In the genomic region with DNA sequence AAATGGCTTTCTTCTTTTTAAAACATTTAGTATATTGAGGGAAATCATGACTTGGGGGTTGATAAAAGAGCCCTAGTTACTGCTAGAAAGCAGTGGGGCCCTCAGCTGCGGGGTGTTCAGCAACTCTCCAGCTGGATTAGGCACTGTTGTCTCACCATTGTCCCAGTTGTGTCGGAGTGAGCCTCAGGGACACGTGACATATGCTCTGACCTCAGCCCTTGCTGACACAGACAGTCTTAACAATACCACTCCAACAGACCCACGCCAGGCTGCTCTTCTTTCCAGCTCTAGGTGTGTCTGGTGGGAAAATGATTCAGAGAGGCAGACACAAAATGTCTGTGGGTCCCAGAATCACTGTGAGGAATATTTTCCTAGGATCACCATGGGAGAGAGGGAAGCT, we compare ENCODE assay signal across 11 mouse cellular contexts.
DNase-seq lines count a peak whose midpoint lies in the region; ATAC-seq and TF ChIP-seq lines count a peak whose summit lies in the region.
"Had no signal": no experiment of that assay in that cellular context is flagged by ENCODE, and none has a peak within 500 bp of the region (broad histone marks: within the 10 kb centered on the region; RNA-seq: fewer than 3 reads in every experiment).

No protein-coding gene starts in this region.

- H3K27ac ChIP-seq in kidney, embryonic 15.5 days: 0 out of 2 replicates have a peak overlapping the region, but pooled peaks have one; percentile 45
- no peak overlapping the region for H3K27ac ChIP-seq in kidney, adult 2 months (ENCODE audit: insufficient read depth, low read depth, low read length)
- H3K27ac ChIP-seq in midbrain, embryonic 12.5 days (replicated peaks): no peak overlapping the region
- H3K27ac ChIP-seq in midbrain, embryonic 16.5 days (ENCODE audit: low read length): no peak overlapping the region
- H3K27ac ChIP-seq: hindbrain, postnatal 0 days had no signal

- no peak overlapping the region for H3K4me3 ChIP-seq in kidney, embryonic 15.5 days (replicated peaks)
- no peak overlapping the region for H3K4me3 ChIP-seq in kidney, adult 2 months (ENCODE audit: insufficient read depth, low read depth, low read length)
- no peak overlapping the region for H3K4me3 ChIP-seq in midbrain, embryonic 12.5 days
- H3K4me3 ChIP-seq in midbrain, embryonic 16.5 days (ENCODE audit: low read depth, low read length): no peak overlapping the region

- DNase-seq in CD4-positive, CD25-positive, alpha-beta regulatory T cell, adult 2 months (ENCODE audit: low read depth, low spot score): peak; percentile 13
- no peak for DNase-seq in kidney, adult 2 months
- peak; percentile 66 for DNase-seq in retina, postnatal 1 day
- DNase-seq: adrenal gland, postnatal 25 days; left cerebral cortex, postnatal 4 days had no signal

- H3K36me3 ChIP-seq in kidney, embryonic 15.5 days: no peaks in the 10 kb centered on the region
- H3K36me3 ChIP-seq in kidney, adult 2 months (ENCODE audit: control insufficient read depth, insufficient read depth, low read length): no peaks in the 10 kb centered on the region
- H3K36me3 ChIP-seq in midbrain, embryonic 12.5 days: no peaks in the 10 kb centered on the region
- no peaks in the 10 kb centered on the region for H3K36me3 ChIP-seq in midbrain, embryonic 16.5 days (ENCODE audit: control insufficient read depth, insufficient read depth, low read length)

- WGBS in kidney, embryonic 15.5 days: 61% methylated on average over 4 of the region's 4 CpGs
- 55% methylated on average over 4 of the region's 4 CpGs for WGBS in kidney, adult 2 months
- 16% methylated on average over 4 of the region's 4 CpGs for WGBS in midbrain, embryonic 12.5 days
- 17% methylated on average over 4 of the region's 4 CpGs for WGBS in midbrain, embryonic 16.5 days

- H3K4me1 ChIP-seq in kidney, embryonic 15.5 days: 0 out of 2 replicates have a peak, but pooled peaks cover 10% of the 10 kb centered on the region
- H3K4me1 ChIP-seq in kidney, adult 2 months (ENCODE audit: control insufficient read depth, insufficient read depth, low read length): no peaks in the 10 kb centered on the region
- H3K4me1 ChIP-seq in midbrain, embryonic 12.5 days: peaks cover 6% of the 10 kb centered on the region; the same call in 1 of the 2 replicates
- no peaks in the 10 kb centered on the region for H3K4me1 ChIP-seq in midbrain, embryonic 16.5 days (ENCODE audit: control insufficient read depth, insufficient read depth, low read length)

- no peak for TF ChIP-seq CTCF in kidney, adult 2 months (conservative IDR thresholded peaks at IDR 0.05; ENCODE audit: insufficient read depth, insufficient read length, low read depth, low read length)

- H3K27me3 ChIP-seq in kidney, embryonic 15.5 days: no peaks in the 10 kb centered on the region
- no peaks in the 10 kb centered on the region for H3K27me3 ChIP-seq in kidney, adult 2 months (replicated peaks; ENCODE audit: control insufficient read depth, insufficient read depth, low read length)
- H3K27me3 ChIP-seq in midbrain, embryonic 12.5 days: no peaks in the 10 kb centered on the region
- no peaks in the 10 kb centered on the region for H3K27me3 ChIP-seq in midbrain, embryonic 16.5 days (ENCODE audit: control insufficient read depth, insufficient read depth, low read depth, low read length)

- no peak for ATAC-seq in CD4-positive, CD25-positive, alpha-beta regulatory T cell, adult 4 months
- no peak for ATAC-seq in kidney, embryonic 15.5 days (replicated peaks; ENCODE audit: low FRiP score)
- peak; percentile 34; the same call in 1 of the 2 replicates for ATAC-seq in midbrain, embryonic 12.5 days (ENCODE audit: low FRiP score, low read depth)
- no peak for ATAC-seq in midbrain, embryonic 16.5 days
- ATAC-seq in inflammation-experienced regulatory T-cells, adult 6 months: no peak
- ATAC-seq: hindbrain, postnatal 0 days had no signal

- TF ChIP-seq POLR2A in kidney, adult 2 months (IDR thresholded peaks at IDR 0.05; ENCODE audit: low read depth, low read length): no peak

- H3K9ac ChIP-seq in kidney, embryonic 15.5 days: no peak overlapping the region
- H3K9ac ChIP-seq in midbrain, embryonic 12.5 days (replicated peaks): no peak overlapping the region
- no peak overlapping the region for H3K9ac ChIP-seq in midbrain, embryonic 16.5 days (ENCODE audit: low read depth, low read length)

- no peaks in the 10 kb centered on the region for H3K9me3 ChIP-seq in kidney, embryonic 15.5 days (replicated peaks)
- H3K9me3 ChIP-seq in midbrain, embryonic 12.5 days: no peaks in the 10 kb centered on the region
- H3K9me3 ChIP-seq in midbrain, embryonic 16.5 days (replicated peaks; ENCODE audit: control insufficient read depth, low read length, poor library complexity, severe bottlenecking): no peaks in the 10 kb centered on the region

- no peak overlapping the region for H3K4me2 ChIP-seq in kidney, embryonic 15.5 days
- no peak overlapping the region for H3K4me2 ChIP-seq in midbrain, embryonic 12.5 days (replicated peaks)
- H3K4me2 ChIP-seq in midbrain, embryonic 16.5 days (ENCODE audit: low read length): no peak overlapping the region
